Mouse (Mus musculus) layer of hippocampus, adult 2 months (tissue): ENCODE measurements around the gene Olfr531. TPM values are rescaled to one million over a fixed set of nuclear protein-coding genes. Genes with fewer than 3 reads are reported as not detected.

Experiments used
- DNase-seq, 2 experiments: peaks; one replicate each; pipeline ENCODE4 v3.0.0; 2022; ENCODE audit warnings: low spot score in 2 of 2
- H3K27ac ChIP-seq: fragments of 200-600 bp; 2 replicates; pipeline ENCODE4 v1.8.1; 2022
- H3K4me3 ChIP-seq: fragments of 200-600 bp; 2 replicates; pipeline ENCODE4 v1.8.1; 2022; ENCODE audit warnings: mild to moderate bottlenecking
- CTCF ChIP-seq: fragments of 200-600 bp; conservative IDR thresholded peaks from 2 replicates; pipeline ENCODE4 v1.8.1; 2022; ENCODE audit warnings: antibody characterized with exemption, mild to moderate bottlenecking, moderate library complexity
- long read RNA-seq, 2 experiments: library from polyadenylated mRNA; stranded (forward); transcript quantifications; one replicate each; pipeline ENCODE4 v2.0.0; 2021; ENCODE audit warnings: borderline mapping rate in 2 of 2
- total RNA-seq, 2 experiments: library from RNA; stranded (reverse); gene quantifications; 2 replicates each; pipeline ENCODE4 v1.2.3; 2021

Gene Olfr531
- total RNA-seq, result not detected
- long read RNA-seq, experiment 1, result 0 reads
- long read RNA-seq, experiment 2, result 0 reads

- no peak for DNase-seq
- no peak for TF ChIP-seq CTCF
- Histone ChIP-seq H3K4me3 (no peak within 1 kb of the TSS), H3K27ac (no peak within 1 kb of the TSS)
Observed at GRCm38 (mm10) chr7:140402818-140403217, at the start of gene Olfr531. TSS of gene Olfr531 (minus strand) at chr7:140402918.

DNA sequence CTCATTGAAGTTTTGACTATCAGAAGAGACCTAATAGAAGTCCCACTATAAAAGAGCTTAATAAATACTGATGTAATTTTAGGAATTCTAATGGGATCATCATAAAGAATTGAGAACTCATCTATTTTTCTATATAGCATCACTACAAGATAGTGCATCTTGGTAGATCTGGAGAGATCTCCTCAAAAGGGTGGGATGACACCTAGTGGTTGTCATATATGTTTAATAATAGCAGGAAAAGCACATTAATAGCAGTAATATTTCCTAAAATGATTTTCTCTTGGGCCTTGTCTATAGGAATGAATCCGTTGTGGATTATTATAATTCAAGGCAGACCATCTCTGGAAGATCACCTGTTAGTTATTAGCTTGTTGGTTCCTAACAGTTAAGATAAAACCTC, 40.4 kb upstream of the Olfr531 start:
- TF ChIP-seq CTCF, result peak; percentile 66

GRCm38 (mm10) chr7:140421539-140421938, 18.8 kb upstream of the Olfr531 start, which contains the start of gene Olfr532:
TSS of gene Olfr532 (minus strand) at chr7:140421639.
- TF ChIP-seq CTCF, result no peak

More for the DNA sequence above, 40.4 kb upstream of the Olfr531 start:
- H3K27ac ChIP-seq, result no peak overlapping the region
- H3K4me3 ChIP-seq, result no peak overlapping the region
- no peak for DNase-seq

DNA sequence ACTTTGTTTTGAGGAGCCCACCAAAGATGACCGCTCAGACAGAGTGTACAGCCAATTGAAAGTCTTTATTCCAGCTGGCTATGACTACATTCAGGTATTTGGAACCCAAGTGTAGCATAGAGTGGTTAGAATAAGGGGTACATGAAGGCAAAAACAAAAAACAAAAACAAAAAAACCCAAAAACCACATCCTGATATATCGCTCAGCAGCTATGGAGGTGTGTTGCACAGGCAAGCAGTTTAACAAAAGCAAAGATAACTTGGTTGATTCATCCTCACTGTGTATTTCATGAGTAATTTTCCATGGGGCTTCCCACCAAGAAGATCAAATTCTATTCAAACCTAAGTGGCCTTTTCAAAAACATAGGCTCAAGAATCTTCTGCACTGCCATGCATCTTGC, 25.8 kb downstream of the Olfr531 start:
- DNase-seq, result no peak

More at GRCm38 (mm10) chr7:140421539-140421938, 18.8 kb upstream of the Olfr531 start, which contains the start of gene Olfr532:
- no peak for DNase-seq
- Histone ChIP-seq H3K27ac (no peak within 1 kb of the TSS), H3K4me3 (no peak within 1 kb of the TSS)

GRCm38 (mm10) chr7:140376231-140376630, 26.5 kb downstream of the Olfr531 start, which contains the start of gene Olfr530:
TSS of gene Olfr530 (minus strand) at chr7:140376331.
- no peak for TF ChIP-seq CTCF
- H3K27ac ChIP-seq, result no peak within 1 kb of the TSS

More for the DNA sequence above, 25.8 kb downstream of the Olfr531 start:
- Histone ChIP-seq H3K4me3 (no peak overlapping the region), H3K27ac (no peak overlapping the region)
- no peak for TF ChIP-seq CTCF

DNA sequence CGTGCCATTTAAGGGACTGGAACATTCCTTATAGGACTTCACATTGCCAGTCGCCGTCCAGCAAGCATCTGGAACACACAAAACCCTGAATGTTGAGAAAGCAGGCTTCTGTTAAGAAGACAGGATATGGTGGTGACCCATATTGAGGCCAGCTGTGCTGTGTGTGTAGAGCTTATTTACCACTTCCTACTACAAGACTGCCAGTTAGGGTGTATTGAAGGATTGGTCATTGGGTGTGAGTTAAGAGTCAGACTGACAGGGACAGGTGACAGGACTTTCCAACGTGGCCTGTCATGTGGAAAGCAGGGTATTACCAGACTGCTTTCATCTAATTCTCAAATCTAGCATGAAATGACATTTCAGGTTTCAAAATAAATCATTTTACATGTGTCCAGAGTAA, 28.4 kb downstream of the Olfr531 start:
- no peak overlapping the region for H3K27ac ChIP-seq
- DNase-seq, result no peak
- H3K4me3 ChIP-seq, result no peak overlapping the region
- no peak for TF ChIP-seq CTCF

More at GRCm38 (mm10) chr7:140376231-140376630, 26.5 kb downstream of the Olfr531 start, which contains the start of gene Olfr530:
- DNase-seq, result no peak
- H3K4me3 ChIP-seq, result no peak within 1 kb of the TSS

DNA sequence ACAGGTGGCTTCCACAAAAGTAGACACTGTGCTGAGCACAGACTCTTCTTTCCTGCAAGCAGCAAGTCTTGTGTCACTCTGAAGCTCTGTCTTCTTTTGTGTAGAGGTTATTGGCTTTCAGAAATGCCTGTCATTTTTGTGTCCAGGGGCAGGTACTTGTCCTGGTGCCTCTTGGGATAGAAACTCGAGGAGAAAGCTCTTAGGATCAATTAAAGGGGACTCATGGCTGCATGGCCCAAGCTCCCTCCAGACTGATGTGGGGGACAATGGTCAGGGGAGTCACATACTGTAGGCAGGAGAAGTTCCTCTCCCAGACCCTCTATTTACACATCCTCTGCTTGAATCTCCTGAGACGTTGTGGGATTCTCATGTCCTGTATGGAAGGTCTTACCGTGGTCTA, 41.1 kb downstream of the Olfr531 start, which contains the start of gene Olfr60:
Gene Olfr60, minus strand, starts transcription at position 101 of the 400 bp plus-strand sequence.
- no peak for TF ChIP-seq CTCF
- no peak within 1 kb of the TSS for H3K27ac ChIP-seq
- H3K4me3 ChIP-seq, result no peak within 1 kb of the TSS
- no peak for DNase-seq

Other genes with a start within 250 kb of the Olfr531 start
- gene Sprn, start 248.0 kb downstream of the Olfr531 start, total RNA-seq, result 100 to 1,000 TPM; 177 to 178 TPM
- gene Olfr522, start 238.2 kb downstream of the Olfr531 start, total RNA-seq, result not detected
- under 1 TPM; 0.10 to 0.20 TPM for gene Olfr523, start 229.7 kb downstream of the Olfr531 start, total RNA-seq
- gene Olfr524, start 197.0 kb downstream of the Olfr531 start, total RNA-seq, result not detected
- gene Cd163l1, start 184.7 kb downstream of the Olfr531 start, total RNA-seq, result under 1 TPM; 0.44 to 0.56 TPM
- under 1 TPM in 1 of 2 experiments, not detected in 1; 0.12 TPM for gene 5830411N06Rik, start 155.6 kb downstream of the Olfr531 start, total RNA-seq
- gene Olfr525, start 82.1 kb downstream of the Olfr531 start, total RNA-seq, result not detected
- gene Olfr527, start 68.9 kb downstream of the Olfr531 start, total RNA-seq, result not detected
- gene Olfr60, start 41.2 kb downstream of the Olfr531 start, total RNA-seq, result not detected
- gene Olfr530, start 26.6 kb downstream of the Olfr531 start, total RNA-seq, result not detected
- gene Olfr532, start 18.7 kb upstream of the Olfr531 start, total RNA-seq, result not detected
- not detected for gene Olfr533, start 60.5 kb upstream of the Olfr531 start, total RNA-seq
- under 1 TPM; 0.20 to 0.25 TPM for gene Olfr535, start 81.3 kb upstream of the Olfr531 start, total RNA-seq
- not detected for gene Olfr536, start 104.5 kb upstream of the Olfr531 start, total RNA-seq
- gene Olfr538, start 165.0 kb upstream of the Olfr531 start, total RNA-seq, result under 1 TPM in 1 of 2 experiments, not detected in 1; 0.25 TPM
- gene Olfr46, start 198.4 kb upstream of the Olfr531 start, total RNA-seq, result under 1 TPM; 0.31 to 0.37 TPM
- under 1 TPM in 1 of 2 experiments, not detected in 1; 0.29 TPM for gene Olfr61, start 226.1 kb upstream of the Olfr531 start, total RNA-seq
- gene Olfr53, start 243.5 kb upstream of the Olfr531 start, total RNA-seq, result under 1 TPM in 1 of 2 experiments, not detected in 1; 0.34 TPM